Mouse (Mus musculus) heart, adult 2 months (tissue): ENCODE data around the gene Siglece. TPM values are rescaled to one million over a fixed set of nuclear protein-coding genes. Genes with fewer than 3 reads are reported as not detected.

Experiments used
- DNase-seq, 2 experiments: peaks; one replicate each; pipeline ENCODE4 v3.0.0; 2021
- H3K27ac ChIP-seq: fragments of 200-600 bp; 2 replicates; pipeline ENCODE4 v1.8.1; 2022
- H3K27me3 ChIP-seq: fragments of 200-500 bp; 2 replicates; pipeline ENCODE4 v1.6.1; 2012; ENCODE audit warnings: mild to moderate bottlenecking, low read length, inconsistent platforms, mixed read lengths; ENCODE audit not compliant: control insufficient read depth, insufficient read depth
- H3K36me3 ChIP-seq: fragments of 200-500 bp; 2 replicates; pipeline ENCODE4 v1.6.1; 2012; ENCODE audit warnings: low read length, inconsistent platforms; ENCODE audit not compliant: control insufficient read depth, insufficient read depth
- H3K4me1 ChIP-seq: fragments of 200-500 bp; 2 replicates; pipeline ENCODE4 v1.6.1; 2011; ENCODE audit warnings: low read length; ENCODE audit not compliant: control insufficient read depth, insufficient read depth
- H3K4me3 ChIP-seq: fragments of 200-600 bp; 2 replicates; pipeline ENCODE4 v1.8.1; 2022
- H3K79me2 ChIP-seq: fragments of 200-500 bp; replicated peaks from 2 replicates; pipeline ENCODE4 v1.6.1; 2012; ENCODE audit warnings: mild to moderate bottlenecking, inconsistent platforms, low read length, moderate library complexity, mixed read lengths; ENCODE audit not compliant: control insufficient read depth, insufficient read depth
- H3K9ac ChIP-seq: fragments of 200-500 bp; 2 replicates; pipeline ENCODE4 v1.6.1; 2012; ENCODE audit warnings: low read depth, mild to moderate bottlenecking, control low read depth, inconsistent platforms, low read length, mixed read lengths
- CTCF ChIP-seq: fragments of 200-600 bp; IDR thresholded peaks from 2 replicates; pipeline ENCODE4 v1.8.1; 2022; ENCODE audit warnings: antibody characterized with exemption, mild to moderate bottlenecking, moderate library complexity
- EP300 ChIP-seq: fragments of 200-500 bp; IDR thresholded peaks from 2 replicates; pipeline ENCODE4 v1.6.1; 2011; ENCODE audit warnings: low read depth, low read length, control low read depth; ENCODE audit not compliant: insufficient read depth
- POLR2A ChIP-seq: fragments of 200-500 bp; IDR thresholded peaks from 2 replicates; pipeline ENCODE4 v1.6.1; 2011; ENCODE audit warnings: mild to moderate bottlenecking, low read depth, low read length, control low read depth; ENCODE audit not compliant: insufficient read depth
- WGBS: fragments of 180-500 bp; shearing (Covaris S2); methylation state at CpG from one replicate; pipeline ENCODE4 v1.1.7; 2018; 5-methylcytosine and 5-hydroxymethylcytosine counted together
- intact Hi-C: fragments of 180-260 bp; cut with DNase I; formaldehyde crosslinking; loops from one replicate; pipeline ENCODE4 v1.15.1; 2025
- polyA plus RNA-seq: library from polyadenylated mRNA; depleted of rRNA; stranded (reverse); fragments of >200 nt; gene quantifications from 2 replicates; pipeline ENCODE4 v1.2.3, GENCODE M21; 2012
- total RNA-seq, 2 experiments: library from RNA; stranded (reverse); gene quantifications; 2 replicates each; pipeline ENCODE4 v1.2.3; 2021

Siglece gene
- total and polyA plus RNA-seq, 3 experiments: 1.6 to 2.1 (median 1.9) TPM

DNA sequence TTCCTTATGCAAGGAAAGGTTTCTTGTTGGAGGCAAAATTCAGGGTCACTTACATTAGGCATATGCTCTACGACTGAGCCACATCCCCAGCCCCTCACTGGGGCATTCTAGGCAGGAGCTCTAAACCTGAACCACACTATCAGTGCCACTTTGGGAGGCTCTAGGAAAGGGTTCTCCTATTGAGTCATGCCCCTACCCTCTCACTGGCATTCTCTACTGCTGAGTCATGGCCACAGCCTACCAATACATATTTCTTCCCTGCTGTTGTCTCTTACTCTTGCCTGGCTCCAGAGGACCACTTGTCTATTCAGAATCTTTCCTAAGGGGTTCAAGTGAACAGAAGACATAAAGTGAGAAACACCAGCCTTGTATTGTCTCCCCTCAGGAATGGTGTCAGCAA lies 2.8 kb upstream of the Siglece start:
- intact Hi-C loops: no loop called here
- no peak overlapping the region for H3K27ac ChIP-seq
- no peak for DNase-seq
- H3K4me3 ChIP-seq: no peak overlapping the region
- no peaks in the 10 kb centered on the region; the same call in 1 of the 2 replicates for H3K4me1 ChIP-seq
- TF ChIP-seq EP300 (no peak), CTCF (no peak), POLR2A (no peak)
- no peaks in the 10 kb centered on the region for H3K79me2 ChIP-seq
- H3K9ac ChIP-seq: no peak overlapping the region
- no peaks in the 10 kb centered on the region for H3K36me3 ChIP-seq
- WGBS: 62% methylated on average over 1 of the region's 1 CpGs
- 0 out of 2 replicates have a peak, but pooled peaks cover 1% of the 10 kb centered on the region for H3K27me3 ChIP-seq

- 0 out of 2 replicates have a peak, but pooled peaks cover 1% of the 10 kb centered on the region for H3K27me3 ChIP-seq
- intact Hi-C loops: no loop called here
- H3K9ac ChIP-seq: no peak overlapping the region
- no peak for DNase-seq
- no peak for TF ChIP-seq POLR2A
- H3K27ac ChIP-seq: no peak overlapping the region
- no peaks in the 10 kb centered on the region for H3K79me2 ChIP-seq
- no peak overlapping the region for H3K4me3 ChIP-seq
- no peaks in the 10 kb centered on the region; the same call in 1 of the 2 replicates for H3K4me1 ChIP-seq
- H3K36me3 ChIP-seq: no peaks in the 10 kb centered on the region
- 41% methylated on average over 6 of the region's 6 CpGs for WGBS
These were observed 3.7 kb downstream of the Siglece start for GRCm38 (mm10) chr7:43656232-43656631.

- 0 out of 2 replicates have a peak, but pooled peaks cover 1% of the 10 kb centered on the region for H3K27me3 ChIP-seq
- H3K36me3 ChIP-seq: no peaks in the 10 kb centered on the region
- DNase-seq: no peak
- H3K27ac ChIP-seq: no peak overlapping the region
- no peak overlapping the region for H3K4me3 ChIP-seq
- H3K4me1 ChIP-seq: no peaks in the 10 kb centered on the region
- H3K9ac ChIP-seq: no peak overlapping the region
- no peaks in the 10 kb centered on the region for H3K79me2 ChIP-seq
- intact Hi-C loops: no loop called here
- no peak for TF ChIP-seq EP300
- TF ChIP-seq POLR2A: no peak
- TF ChIP-seq CTCF: no peak
- WGBS: 55% methylated on average over 3 of the region's 3 CpGs
These were observed 5.4 kb downstream of the Siglece start for GRCm38 (mm10) chr7:43654519-43654918.

DNA sequence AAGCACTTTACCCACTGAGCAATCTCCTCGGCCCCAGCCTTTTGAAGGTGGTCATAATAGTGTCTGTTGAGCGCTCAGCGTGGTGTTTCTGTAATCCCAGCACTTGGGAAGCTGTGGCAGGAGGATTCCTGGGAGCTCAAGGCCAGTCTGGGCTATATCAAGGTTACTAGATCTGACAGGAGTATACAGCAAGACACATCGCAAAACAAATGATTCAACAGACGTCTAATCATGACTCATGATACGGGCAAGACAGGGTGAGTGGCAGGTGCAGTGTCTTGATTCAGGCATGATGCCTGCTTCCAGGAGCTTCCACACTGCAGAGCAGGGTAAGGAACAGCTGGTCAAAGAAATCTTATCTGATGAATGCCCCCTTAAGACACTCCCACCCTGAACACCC lies 7.3 kb downstream of the Siglece start:
- H3K4me3 ChIP-seq: no peak overlapping the region
- H3K27me3 ChIP-seq: no peaks in the 10 kb centered on the region
- H3K79me2 ChIP-seq: no peaks in the 10 kb centered on the region
- intact Hi-C loops: no loop called here
- 75% methylated on average over 6 of the region's 6 CpGs for WGBS
- no peak for DNase-seq
- no peak for TF ChIP-seq CTCF
- H3K9ac ChIP-seq: no peak overlapping the region
- no peak overlapping the region for H3K27ac ChIP-seq
- H3K4me1 ChIP-seq: no peaks in the 10 kb centered on the region
- no peaks in the 10 kb centered on the region for H3K36me3 ChIP-seq

DNA sequence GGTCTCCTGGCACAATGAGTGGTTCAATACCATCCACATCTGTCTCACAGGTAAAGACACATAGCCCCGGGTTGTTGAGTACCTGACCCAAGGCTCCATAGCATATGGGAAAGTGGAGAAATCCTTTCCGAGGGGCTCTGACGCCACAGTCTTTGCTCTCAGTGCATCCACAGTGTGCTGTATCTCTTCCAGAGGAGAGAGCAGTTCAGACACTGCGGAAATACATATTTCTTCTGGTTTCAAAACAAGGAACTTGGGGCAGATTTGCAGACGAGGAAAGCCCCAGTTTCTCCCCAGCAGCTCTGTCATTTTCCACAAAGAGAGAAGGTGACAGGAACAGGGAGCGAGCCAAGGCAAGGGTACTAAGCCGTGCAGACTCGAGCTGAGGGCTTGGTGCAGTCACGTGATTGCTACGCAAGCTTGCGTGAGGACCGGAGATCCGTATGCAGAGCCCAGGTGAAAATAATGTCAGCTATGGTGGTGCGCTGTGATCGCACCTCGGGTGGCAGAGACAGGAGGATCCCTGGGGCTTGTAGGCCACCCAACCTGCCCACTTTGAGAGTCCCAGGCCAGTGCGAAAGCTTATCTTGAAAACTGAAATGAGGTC lies 16.8 kb downstream of the Siglece start:
- no peaks in the 10 kb centered on the region for H3K79me2 ChIP-seq
- peaks cover 1% of the 10 kb centered on the region; the same call in 1 of the 2 replicates for H3K4me1 ChIP-seq
- intact Hi-C loops: no loop called here
- H3K36me3 ChIP-seq: no peaks in the 10 kb centered on the region
- H3K4me3 ChIP-seq: no peak overlapping the region
- H3K27me3 ChIP-seq: no peaks in the 10 kb centered on the region
- TF ChIP-seq POLR2A (no peak), CTCF (no peak), EP300 (no peak)
- no peak overlapping the region for H3K27ac ChIP-seq
- 64% methylated on average over 17 of the region's 17 CpGs for WGBS
- DNase-seq: no peak
- no peak overlapping the region for H3K9ac ChIP-seq

DNA sequence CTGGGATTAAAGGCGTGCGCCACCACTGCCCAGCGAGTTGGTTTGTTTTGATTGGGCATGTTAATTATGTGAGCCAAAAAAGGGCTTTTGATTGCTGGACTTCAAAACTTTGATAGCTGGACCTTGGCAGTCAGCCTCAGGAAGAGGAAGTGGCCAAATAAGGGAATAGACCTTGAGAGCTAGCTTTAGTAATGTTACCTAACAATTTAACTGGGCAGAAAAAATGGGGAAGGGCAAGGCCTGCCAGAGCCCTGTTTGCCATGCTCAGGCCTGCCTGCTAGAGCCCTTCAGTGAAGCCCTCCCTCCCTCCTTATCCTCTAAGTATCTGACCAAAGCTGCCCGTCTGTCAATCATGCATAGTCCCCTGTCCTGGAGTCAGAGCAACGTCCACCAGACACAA lies 17.4 kb downstream of the Siglece start:
- 59% methylated on average over 5 of the region's 5 CpGs for WGBS
- no peak overlapping the region for H3K9ac ChIP-seq
- no peaks in the 10 kb centered on the region for H3K27me3 ChIP-seq
- H3K36me3 ChIP-seq: no peaks in the 10 kb centered on the region
- H3K4me1 ChIP-seq: peaks cover 1% of the 10 kb centered on the region; the same call in 1 of the 2 replicates
- TF ChIP-seq POLR2A (no peak), EP300 (no peak), CTCF (no peak)
- DNase-seq: peak in 1 of 2 experiments; percentile 11
- H3K4me3 ChIP-seq: no peak overlapping the region
- H3K79me2 ChIP-seq: no peaks in the 10 kb centered on the region
- no peak overlapping the region for H3K27ac ChIP-seq
- intact Hi-C loops: no loop called here
